In genomic region chr4:56865003-56865511, GRCm38 (mm10) we compare ENCODE assay signal across 8 mouse cellular contexts. TPM values are rescaled to one million over a fixed set of nuclear protein-coding genes. Genes with fewer than 3 reads are reported as not detected.
DNase-seq lines count a peak whose midpoint lies in the region; ATAC-seq and TF ChIP-seq lines count a peak whose summit lies in the region.

TSS of gene Ctnnal1 (minus strand) at chr4:56865188.

- peak within 1 kb of the TSS; percentile 92 for H3K4me2 ChIP-seq in forebrain, embryonic 16.5 days (ENCODE audit: low read length)
- H3K4me2 ChIP-seq in liver, postnatal 0 days (ENCODE audit: low read depth, low read length), result peak within 1 kb of the TSS; percentile 96
- H3K4me2 ChIP-seq in neural tube, embryonic 14.5 days (ENCODE audit: low read depth, low read length), result peak within 1 kb of the TSS; percentile 80

- under 1% methylated on average over 44 of the region's 45 CpGs for WGBS in forebrain, embryonic 16.5 days
- 1% methylated on average over 43 of the region's 45 CpGs for WGBS in liver, postnatal 0 days (ENCODE audit: insufficient replicate concordance)
- WGBS in neural tube, embryonic 14.5 days, result under 1% methylated on average over 45 of the region's 45 CpGs

- peak within 1 kb of the TSS; percentile 89 for H3K9ac ChIP-seq in forebrain, embryonic 16.5 days (replicated peaks; ENCODE audit: low read depth, low read length)
- H3K9ac ChIP-seq in liver, postnatal 0 days (replicated peaks), result peak within 1 kb of the TSS; percentile 69
- H3K9ac ChIP-seq in neural tube, embryonic 14.5 days (replicated peaks; ENCODE audit: low read depth, low read length), result peak within 1 kb of the TSS; percentile 88

- peaks cover 20% of the 10 kb centered on the region for H3K36me3 ChIP-seq in G1E (replicated peaks)
- no peaks in the 10 kb centered on the region for H3K36me3 ChIP-seq in forebrain, embryonic 16.5 days (ENCODE audit: control insufficient read depth, insufficient read depth)
- no peaks in the 10 kb centered on the region for H3K36me3 ChIP-seq in liver, postnatal 0 days (replicated peaks; ENCODE audit: insufficient read depth, low read length)
- no peaks in the 10 kb centered on the region for H3K36me3 ChIP-seq in neural tube, embryonic 14.5 days (ENCODE audit: control insufficient read depth, insufficient read depth, low read length)
- H3K36me3 ChIP-seq in testis, adult 2 months (ENCODE audit: control insufficient read depth, insufficient read depth, low read length), result no peaks in the 10 kb centered on the region

- peak; percentile 77 for DNase-seq in G1E (ENCODE audit: low spot score)
- DNase-seq in cerebellum, adult 11-12 months, result peak; percentile 95
- peak; percentile 75 for DNase-seq in heart, postnatal 25 days (ENCODE audit: low spot score)
- peak; percentile 91 for DNase-seq in layer of hippocampus, adult 11-12 months (ENCODE audit: low spot score)
- peak; percentile 93 for DNase-seq in liver, postnatal 0 days

- peak within 1 kb of the TSS; percentile 47 for H3K27ac ChIP-seq in forebrain, embryonic 16.5 days (ENCODE audit: low read length)
- peak within 1 kb of the TSS; percentile 75 for H3K27ac ChIP-seq in liver, postnatal 0 days (ENCODE audit: low read depth)
- H3K27ac ChIP-seq in neural tube, embryonic 14.5 days (ENCODE audit: low read depth, low read length), result peak within 1 kb of the TSS; percentile 80
- H3K27ac ChIP-seq in testis, adult 2 months (ENCODE audit: control insufficient read depth, insufficient read depth, low read depth, low read length), result peak within 1 kb of the TSS; percentile 72

- peak within 1 kb of the TSS; percentile 78 for H3K4me3 ChIP-seq in G1E (ENCODE audit: low read depth, low read length)
- peak within 1 kb of the TSS; percentile 89 for H3K4me3 ChIP-seq in forebrain, embryonic 16.5 days (replicated peaks; ENCODE audit: low read length)
- H3K4me3 ChIP-seq in liver, postnatal 0 days (ENCODE audit: low read depth, low read length), result peak within 1 kb of the TSS; percentile 64
- peak within 1 kb of the TSS; percentile 85 for H3K4me3 ChIP-seq in neural tube, embryonic 14.5 days (ENCODE audit: low read depth, low read length)
- H3K4me3 ChIP-seq in testis, adult 2 months (ENCODE audit: control insufficient read depth, low read depth, low read length), result peak within 1 kb of the TSS; percentile 91

- no peak for TF ChIP-seq CTCF in G1E (IDR thresholded peaks at IDR 0.05; ENCODE audit: low read depth, low read length)
- no peak for TF ChIP-seq CTCF in liver, postnatal 0 days (IDR thresholded peaks at IDR 0.05; ENCODE audit: low read depth)
- TF ChIP-seq CTCF in testis, adult 2 months (IDR thresholded peaks at IDR 0.05; ENCODE audit: control insufficient read depth, insufficient read depth, insufficient replicate concordance, low read depth, low read length), result no peak

- peak; percentile 79 for ATAC-seq in G1E (ENCODE audit: extremely low read depth, insufficient number of reproducible peaks, low FRiP score, poor library complexity, severe bottlenecking)
- peak; percentile 95 for ATAC-seq in forebrain, embryonic 16.5 days
- peak; percentile 94 for ATAC-seq in liver, postnatal 0 days
- peak; percentile 96 for ATAC-seq in neural tube, embryonic 14.5 days (ENCODE audit: low read depth)

- no peak for TF ChIP-seq EP300 in liver, postnatal 0 days (IDR thresholded peaks at IDR 0.05; ENCODE audit: low read depth)

- TF ChIP-seq POLR2A in testis, adult 2 months (IDR thresholded peaks at IDR 0.05; ENCODE audit: control insufficient read depth, low read depth, low read length), result peak; percentile 45; the same call in 1 of the 2 replicates

- H3K9me3 ChIP-seq in G1E (replicated peaks), result no peaks in the 10 kb centered on the region
- no peaks in the 10 kb centered on the region for H3K9me3 ChIP-seq in forebrain, embryonic 16.5 days (ENCODE audit: control insufficient read depth, low read length)
- no peaks in the 10 kb centered on the region for H3K9me3 ChIP-seq in liver, postnatal 0 days (ENCODE audit: low read length)
- H3K9me3 ChIP-seq in neural tube, embryonic 14.5 days (ENCODE audit: control insufficient read depth, low read length), result no peaks in the 10 kb centered on the region

- H3K4me1 ChIP-seq in G1E (ENCODE audit: insufficient read depth, low read depth, low read length), result peaks cover 38% of the 10 kb centered on the region
- H3K4me1 ChIP-seq in forebrain, embryonic 16.5 days (replicated peaks; ENCODE audit: control insufficient read depth, insufficient read depth, low read length), result peaks cover 13% of the 10 kb centered on the region
- peaks cover 14% of the 10 kb centered on the region for H3K4me1 ChIP-seq in liver, postnatal 0 days (ENCODE audit: insufficient read depth)
- peaks cover 11% of the 10 kb centered on the region for H3K4me1 ChIP-seq in neural tube, embryonic 14.5 days (ENCODE audit: control insufficient read depth, insufficient read depth, low read length)
- H3K4me1 ChIP-seq in testis, adult 2 months (ENCODE audit: control insufficient read depth, insufficient read depth, low read length), result peaks cover 10% of the 10 kb centered on the region

- intact Hi-C loops in heart, postnatal 25 days (cut with DNase I), result no loop called here

- no peaks in the 10 kb centered on the region for H3K27me3 ChIP-seq in G1E (ENCODE audit: insufficient read depth, low read length)
- H3K27me3 ChIP-seq in forebrain, embryonic 16.5 days (replicated peaks; ENCODE audit: control insufficient read depth, insufficient read depth, low read length), result no peaks in the 10 kb centered on the region
- no peaks in the 10 kb centered on the region for H3K27me3 ChIP-seq in liver, postnatal 0 days (ENCODE audit: insufficient read depth, low read length)
- H3K27me3 ChIP-seq in neural tube, embryonic 14.5 days (ENCODE audit: control insufficient read depth, insufficient read depth, low read length), result no peaks in the 10 kb centered on the region
- H3K27me3 ChIP-seq in testis, adult 2 months (ENCODE audit: control insufficient read depth, insufficient read depth, low read length), result no peaks in the 10 kb centered on the region

RNA-seq across cellular contexts. Expression of gene Ctnnal1, which starts in this region (rescaled TPM):
- 3.7 and 8.8 TPM in 2 replicates for total RNA-seq in G1E (2014; fragmentation: Nextera tagmentation)
- total RNA-seq in G1E (2017), result 15.8 and 16.6 TPM in 2 replicates
- polyA plus RNA-seq in G1E (2012), result 6.2 and 9.2 TPM in 2 replicates
- polyA plus RNA-seq in forebrain, embryonic 16.5 days (2015; fragmentation: Nextera tagmentation; extraction: Ambion mirVana), result 11.1 and 11.4 TPM in 2 replicates
- 10 to 100 TPM; 24.1 to 25.1 TPM for total RNA-seq in heart, postnatal 25 days (2021)
- 4.3 and 5.1 TPM in 2 replicates for polyA plus RNA-seq in liver, postnatal 0 days (2015; fragmentation: Nextera tagmentation; extraction: Ambion mirVana)
- 14.4 and 22.8 TPM in 2 replicates for polyA plus RNA-seq in neural tube, embryonic 14.5 days (2014; fragmentation: Nextera tagmentation; extraction: Ambion mirVana)
- polyA plus RNA-seq in testis, adult 2 months (2012; rRNA removed), result 7.0 and 7.3 TPM in 2 replicates

Comparison
In these comparisons a context has a peak if more than half of its experiments do, and no peak if none do; other contexts are left out.
1. Peak in every context shown above with its lines: DNase-seq, ATAC-seq, H3K4me3 ChIP-seq and H3K27ac ChIP-seq.